Mouse (Mus musculus) left cerebral cortex, postnatal 25 days (tissue): Measurements from ENCODE around the gene Dennd2d. TPM values are rescaled to one million over a fixed set of nuclear protein-coding genes. Genes with fewer than 3 reads are reported as not detected.

Experiments used
- DNase-seq, 2 experiments: peaks; one replicate each; pipeline ENCODE4 v3.0.0; 2022; ENCODE audit warnings: low spot score in 2 of 2, mixed read lengths in 1 of 2
- intact Hi-C: fragments of 180-260 bp; cut with DNase I; formaldehyde crosslinking; loops from one replicate; pipeline ENCODE4 v1.15.1; 2025
- total RNA-seq, 2 experiments: library from RNA; stranded (reverse); gene quantifications; 2 replicates each; pipeline ENCODE4 v1.2.3; 2021

The Dennd2d gene
- total RNA-seq, 2 experiments from 2014 or later, result 0.44 TPM; not detected in 1

- intact Hi-C loops, result no loop called here
Observed at GRCm38 (mm10) chr3:106494417-106494950, 12.3 kb downstream of the Dennd2d start.

GRCm38 (mm10) chr3:106495346-106496044 is 13.3 kb downstream of the Dennd2d start:
- intact Hi-C loops, result no loop called here
- no peak for DNase-seq

More at GRCm38 (mm10) chr3:106494417-106494950, 12.3 kb downstream of the Dennd2d start:
- DNase-seq, result no peak

DNA sequence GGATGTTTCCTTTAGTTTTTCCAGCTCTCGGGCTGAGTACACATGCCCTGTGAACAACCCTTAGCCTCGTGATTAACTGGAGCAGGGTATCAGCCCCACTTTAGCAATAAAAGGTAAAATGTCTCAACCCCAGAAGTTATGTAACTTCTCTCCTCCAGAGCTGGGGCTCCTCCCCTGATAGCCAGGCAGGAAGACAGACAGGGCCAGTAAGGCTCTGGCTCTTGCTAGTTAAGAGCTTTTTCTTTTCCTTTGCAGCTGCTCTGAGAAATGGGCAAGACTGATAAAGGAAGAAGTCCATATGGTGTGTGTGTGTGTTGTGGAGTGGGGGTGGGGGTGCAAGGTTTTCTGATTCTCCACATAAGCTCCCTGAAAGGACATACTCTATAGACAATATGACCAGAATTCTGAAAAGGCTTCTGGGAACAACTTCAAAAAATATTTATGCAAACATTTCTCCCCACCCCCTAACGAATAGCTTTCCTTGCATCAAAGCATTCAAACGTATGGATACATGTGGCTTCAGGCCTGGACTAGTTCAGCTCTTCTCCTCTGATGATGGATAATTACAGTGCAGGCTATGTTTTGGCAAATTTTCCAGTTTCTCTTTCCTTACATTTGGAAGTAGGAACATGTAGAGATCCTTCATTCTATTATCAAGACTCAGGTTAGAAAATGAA is 14.0 kb downstream of the Dennd2d start:
- intact Hi-C loops, result no loop called here
- peak; percentile 17 to 68 for DNase-seq

- DNase-seq, result no peak
- intact Hi-C loops, result no loop called here
Observed at GRCm38 (mm10) chr3:106496996-106497395, 14.8 kb downstream of the Dennd2d start.

- intact Hi-C loops, result no loop called here
- DNase-seq, result no peak
Observed at GRCm38 (mm10) chr3:106500510-106500909, 18.3 kb downstream of the Dennd2d start.

DNA sequence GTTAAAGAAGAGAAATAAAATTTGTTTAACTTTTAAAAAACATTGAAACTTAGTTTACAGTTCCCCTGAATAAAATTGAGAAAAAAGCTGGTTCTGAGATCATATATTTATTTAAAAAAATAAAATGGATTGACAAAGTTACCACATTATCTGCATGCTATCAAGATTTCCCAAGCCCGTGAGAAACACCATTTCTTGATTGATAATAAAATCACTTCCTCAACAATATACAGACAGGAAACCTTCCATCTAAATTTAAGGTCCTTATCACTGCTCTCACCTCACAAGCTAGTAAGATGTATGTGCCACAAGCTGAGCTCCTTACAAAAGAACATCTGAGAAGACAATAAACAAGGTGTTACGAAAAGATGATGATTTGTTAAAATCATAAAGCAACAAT is 20.7 kb downstream of the Dennd2d start:
- DNase-seq, result no peak
- intact Hi-C loops, result no loop called here

- intact Hi-C loops, result no loop called here
- no peak for DNase-seq
Observed at GRCm38 (mm10) chr3:106510669-106511068, 28.5 kb downstream of the Dennd2d start.

DNA sequence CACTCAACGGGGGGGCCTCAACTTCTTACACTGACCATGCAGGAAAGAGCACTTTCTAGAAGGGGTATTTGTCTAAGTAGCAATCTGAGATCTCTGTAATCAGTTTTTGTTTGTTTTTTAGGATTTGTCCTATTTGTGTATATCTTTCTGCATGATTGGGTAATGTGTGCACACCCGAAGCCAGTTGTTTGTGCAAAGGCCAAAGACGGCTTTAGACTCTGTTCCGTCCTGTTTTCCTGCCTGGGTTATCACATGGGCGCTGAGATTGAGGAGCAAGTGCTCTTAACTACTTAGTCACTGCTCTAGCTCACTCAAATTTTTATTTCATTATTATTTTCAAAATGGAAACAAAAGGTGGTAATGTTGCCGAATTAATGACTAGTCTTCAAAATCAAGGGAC is 32.8 kb downstream of the Dennd2d start:
- intact Hi-C loops, result no loop called here
- DNase-seq, result no peak

DNA sequence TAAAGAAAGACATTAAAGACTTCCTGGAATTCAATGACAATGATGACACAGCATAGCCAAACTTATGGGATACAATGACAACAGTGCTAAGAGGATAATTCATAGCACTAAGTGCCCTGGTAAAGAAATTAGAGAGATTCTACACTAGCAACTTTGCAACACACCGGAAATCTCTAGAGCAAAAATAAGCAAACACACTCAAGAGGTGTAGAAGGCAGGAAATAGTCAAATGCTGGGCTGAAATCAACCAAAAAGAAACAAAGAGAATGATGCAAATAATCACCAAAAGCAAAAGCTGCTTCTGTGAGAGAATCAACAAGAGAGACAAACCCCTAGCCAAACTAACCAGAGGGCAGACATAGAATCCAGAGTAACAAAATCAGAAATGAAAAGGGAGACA is 40.5 kb downstream of the Dennd2d start:
- DNase-seq, result no peak
- intact Hi-C loops, result no loop called here

DNA sequence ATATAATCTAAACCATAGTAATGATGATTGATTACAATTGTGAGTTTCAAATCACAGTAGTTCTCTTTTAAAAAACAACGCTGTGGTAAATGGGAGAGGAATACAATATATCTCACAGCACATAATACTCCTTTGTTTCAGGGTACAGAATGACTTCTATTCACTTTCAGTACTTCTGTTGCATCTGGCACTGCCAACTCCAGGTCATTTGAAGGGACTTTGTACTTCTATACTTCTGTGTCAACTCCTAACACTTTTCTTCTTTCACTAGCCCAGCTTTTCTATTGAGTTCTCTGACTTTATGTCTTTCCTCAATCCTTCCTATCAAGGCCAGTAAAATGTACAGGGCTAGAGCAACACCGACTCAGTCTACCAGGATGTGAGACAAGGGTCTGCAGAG is 44.2 kb downstream of the Dennd2d start:
- DNase-seq, result no peak
- intact Hi-C loops, result no loop called here

DNA sequence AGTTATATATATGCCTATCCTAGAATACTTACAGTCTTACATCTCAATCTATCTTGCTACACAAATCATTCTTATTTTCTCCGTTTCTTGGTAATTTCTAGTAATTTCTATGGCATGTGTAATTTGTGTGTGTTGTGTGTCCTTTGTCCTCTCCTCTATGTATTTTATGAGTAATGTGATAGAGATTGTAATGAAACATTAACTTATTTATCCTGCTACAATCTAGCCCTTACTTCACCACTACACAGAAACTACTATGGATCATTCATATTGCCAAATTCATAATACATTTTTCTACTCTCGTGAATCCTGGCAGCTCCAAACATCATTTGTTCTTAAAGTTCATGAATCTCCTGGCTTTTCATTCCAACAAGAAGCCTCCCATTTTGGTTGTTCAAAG is 45.8 kb downstream of the Dennd2d start:
- intact Hi-C loops, result no loop called here
- no peak for DNase-seq

GRCm38 (mm10) chr3:106533277-106533676 is 51.1 kb downstream of the Dennd2d start:
- no peak for DNase-seq
- intact Hi-C loops, result no loop called here

DNA sequence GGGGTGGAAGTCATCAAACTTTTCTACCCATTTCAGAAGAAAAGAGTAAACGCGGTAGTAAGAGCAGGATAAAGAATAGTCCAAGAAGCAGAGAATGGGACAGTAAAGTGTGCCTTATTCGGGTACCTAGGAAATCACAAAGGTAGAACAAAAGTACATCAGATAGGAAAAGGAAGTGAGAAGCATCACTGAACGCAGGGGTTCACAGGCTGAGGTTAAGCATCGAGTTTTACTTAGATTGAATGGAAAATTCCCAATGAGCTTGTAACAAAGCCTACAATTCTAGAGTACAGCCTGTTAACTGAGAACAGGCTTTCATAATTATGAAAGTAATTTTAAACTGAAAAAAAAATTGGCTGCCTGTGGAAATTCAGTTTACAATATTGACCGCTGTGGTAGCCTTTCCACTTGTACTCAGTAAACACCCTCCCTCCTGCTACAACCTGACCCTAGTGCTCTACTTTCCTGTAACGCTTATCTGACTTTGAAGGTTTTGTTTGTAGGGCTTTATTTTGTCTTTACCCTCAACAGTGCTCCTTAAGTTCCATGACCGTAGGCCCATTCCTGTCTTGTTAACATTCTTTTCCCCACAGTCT is 62.6 kb downstream of the Dennd2d start:
- intact Hi-C loops, result no loop called here
- no peak for DNase-seq

DNA sequence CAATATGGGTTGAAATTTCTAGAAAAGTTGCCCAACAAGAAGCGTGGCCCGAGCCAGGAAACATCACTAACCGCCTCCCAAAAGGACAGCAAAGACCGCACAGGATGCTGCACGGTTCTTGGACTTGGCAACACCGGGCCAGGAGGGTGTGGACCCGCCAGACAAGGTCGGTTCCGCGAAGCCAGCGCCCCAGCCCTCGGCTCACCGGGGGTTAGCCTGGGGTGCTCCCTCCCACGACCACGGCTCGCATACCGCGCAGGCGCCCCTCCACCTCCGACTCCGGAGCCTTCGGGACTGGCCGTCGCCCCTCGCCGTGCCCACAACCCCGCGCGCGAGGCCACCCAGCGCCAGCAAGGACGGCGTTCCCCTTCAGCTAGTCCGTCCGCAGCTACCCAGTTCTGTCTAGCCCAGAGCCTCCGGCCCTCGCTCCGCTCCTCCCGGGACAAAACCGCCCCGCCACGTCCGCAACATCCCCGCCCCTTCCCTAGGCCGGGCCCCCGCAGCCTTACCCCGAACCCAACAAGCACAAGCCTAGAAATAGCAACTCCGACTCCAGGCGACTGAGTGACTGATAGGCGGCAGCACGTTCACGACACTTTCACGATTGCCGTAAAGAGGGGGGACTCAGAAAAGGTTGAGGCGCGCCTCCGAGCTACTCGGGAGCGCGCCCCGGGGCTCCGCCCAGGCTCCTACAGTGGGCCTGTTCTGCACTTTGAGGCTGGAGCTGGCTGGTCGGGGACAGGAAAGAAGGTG is 65.1 kb downstream of the Dennd2d start, which contains the start of the genes Dram2 and Cept1:
Gene Dram2, plus strand, starts transcription at position 628 of the 753 bp plus-strand sequence.
Gene Cept1, minus strand, starts transcription at position 632 of the 753 bp plus-strand sequence.
- intact Hi-C loops, result loop anchor here (1.0 kb wide), 1 partner anchor 175 kb away; no protein-coding TSS in a partner anchor
- DNase-seq, result peak; percentile 94 to 97

GRCm38 (mm10) chr3:106547924-106548539 is 65.8 kb downstream of the Dennd2d start:
- no peak for DNase-seq
- intact Hi-C loops, result loop anchor here (1.0 kb wide), 1 partner anchor 174 kb away; no protein-coding TSS in a partner anchor

GRCm38 (mm10) chr3:106548971-106549370 is 66.8 kb downstream of the Dennd2d start:
- no peak for DNase-seq
- intact Hi-C loops, result no loop called here
